Mouse (Mus musculus) left cerebral cortex, adult 2 months (tissue): ENCODE data around the gene Ccdc148. TPM values are rescaled to one million over a fixed set of nuclear protein-coding genes. Genes with fewer than 3 reads are reported as not detected.

ENCODE experiments used
- DNase-seq, 2 experiments: peaks; one replicate each; pipeline ENCODE4 v3.0.0; 2021 to 2022; ENCODE audit warnings: low spot score in 2 of 2, mixed read lengths in 1 of 2; ENCODE audit errors: extremely low spot score in 1 of 2
- H3K27ac ChIP-seq: fragments of 200-600 bp; 2 replicates; pipeline ENCODE4 v1.8.1; 2022
- H3K4me3 ChIP-seq: fragments of 200-600 bp; 2 replicates; pipeline ENCODE4 v1.8.1; 2022
- CTCF ChIP-seq: fragments of 200-600 bp; IDR thresholded peaks from 2 replicates; pipeline ENCODE4 v1.8.1; 2022; ENCODE audit warnings: antibody characterized with exemption, mild to moderate bottlenecking, moderate library complexity
- intact Hi-C: fragments of 180-260 bp; cut with DNase I; formaldehyde crosslinking; loops from one replicate; pipeline ENCODE4 v1.15.1; 2025
- total RNA-seq, 2 experiments: library from RNA; stranded (reverse); gene quantifications; 2 replicates each; pipeline ENCODE4 v1.2.3; 2021

Ccdc148 gene
- total RNA-seq, 2 experiments from 2014 or later = 12.6 to 14.2 TPM

DNA sequence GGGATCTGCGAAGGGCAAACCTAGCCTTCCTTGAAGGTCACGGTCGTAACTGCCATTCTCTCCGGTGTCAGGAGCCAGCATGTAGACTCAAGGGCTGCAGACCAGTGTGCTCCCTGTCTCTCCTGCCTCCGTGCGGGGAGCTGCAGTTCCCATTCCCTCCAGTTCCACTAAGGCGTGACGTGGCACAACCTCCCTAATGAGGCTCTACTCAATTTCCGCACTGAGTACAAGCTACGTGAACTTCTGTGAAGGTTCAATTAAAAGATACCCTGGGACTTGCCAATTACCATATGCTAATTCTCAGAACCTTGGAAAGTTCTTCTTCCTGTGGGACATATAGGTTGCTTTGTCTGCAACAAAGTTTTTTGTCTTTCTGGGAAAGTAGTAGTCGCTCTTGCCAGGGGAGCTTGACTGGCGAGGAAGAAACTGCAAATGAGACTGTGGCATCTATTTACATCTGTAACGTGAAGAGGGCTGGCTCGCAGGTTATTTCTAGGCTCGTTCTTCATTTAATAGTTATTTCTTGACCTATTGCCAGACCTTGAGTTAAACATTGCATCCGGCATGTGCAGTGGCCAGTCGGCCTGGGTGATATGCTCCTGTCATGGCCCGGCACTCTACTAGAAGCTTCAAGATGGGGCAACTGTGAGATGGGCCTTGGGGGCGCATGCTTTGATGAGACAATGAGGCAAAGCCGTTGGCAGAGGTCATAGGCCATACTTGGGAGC, 328.1 kb downstream of the Ccdc148 start:
- no peak for TF ChIP-seq CTCF
- no peak for DNase-seq
- Histone ChIP-seq H3K4me3 (no peak overlapping the region), H3K27ac (no peak overlapping the region)
- intact Hi-C loops = loop anchor here (5.0 kb wide), 2 partner anchors 325 to 605 kb away; no protein-coding TSS in a partner anchor

DNA sequence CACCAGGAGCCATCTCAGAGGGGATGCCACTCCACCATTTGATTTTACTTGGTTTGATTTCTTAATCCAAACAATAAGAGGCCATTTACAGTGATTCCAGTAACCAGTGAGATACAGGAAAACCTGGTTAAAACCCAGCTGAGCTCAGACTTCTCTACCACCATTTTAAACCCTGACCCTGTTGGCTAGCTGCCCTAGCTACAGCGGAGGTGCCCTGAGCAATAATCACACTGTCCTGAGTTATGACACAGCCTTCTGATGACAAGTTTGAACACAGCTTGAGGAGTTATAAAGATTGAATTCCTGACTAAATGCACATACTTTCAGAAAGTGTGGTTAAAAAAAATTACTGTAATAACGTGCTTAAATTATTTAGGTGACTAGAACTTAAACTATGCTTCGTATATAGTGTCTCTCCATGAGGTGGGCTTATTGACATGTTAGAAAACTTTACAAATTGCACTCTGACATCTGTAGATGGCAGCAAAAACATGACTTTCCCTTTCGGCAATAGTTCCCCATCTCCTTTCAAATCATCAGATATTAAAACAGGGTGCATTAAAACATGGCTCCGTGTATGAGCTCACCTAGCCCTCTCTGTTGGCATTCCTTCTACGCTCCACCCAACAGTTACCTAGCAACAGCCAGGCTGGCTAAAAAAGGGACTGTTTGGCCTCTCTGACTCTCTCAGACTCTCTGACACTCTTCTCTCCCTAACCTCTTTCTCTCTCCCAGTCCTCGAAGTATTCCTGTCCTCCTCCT, 330.3 kb downstream of the Ccdc148 start:
- DNase-seq = peak in 1 of 2 experiments; percentile 13
- intact Hi-C loops = loop anchor here (5.0 kb wide), 2 partner anchors 327 to 607 kb away; no protein-coding TSS in a partner anchor

DNA sequence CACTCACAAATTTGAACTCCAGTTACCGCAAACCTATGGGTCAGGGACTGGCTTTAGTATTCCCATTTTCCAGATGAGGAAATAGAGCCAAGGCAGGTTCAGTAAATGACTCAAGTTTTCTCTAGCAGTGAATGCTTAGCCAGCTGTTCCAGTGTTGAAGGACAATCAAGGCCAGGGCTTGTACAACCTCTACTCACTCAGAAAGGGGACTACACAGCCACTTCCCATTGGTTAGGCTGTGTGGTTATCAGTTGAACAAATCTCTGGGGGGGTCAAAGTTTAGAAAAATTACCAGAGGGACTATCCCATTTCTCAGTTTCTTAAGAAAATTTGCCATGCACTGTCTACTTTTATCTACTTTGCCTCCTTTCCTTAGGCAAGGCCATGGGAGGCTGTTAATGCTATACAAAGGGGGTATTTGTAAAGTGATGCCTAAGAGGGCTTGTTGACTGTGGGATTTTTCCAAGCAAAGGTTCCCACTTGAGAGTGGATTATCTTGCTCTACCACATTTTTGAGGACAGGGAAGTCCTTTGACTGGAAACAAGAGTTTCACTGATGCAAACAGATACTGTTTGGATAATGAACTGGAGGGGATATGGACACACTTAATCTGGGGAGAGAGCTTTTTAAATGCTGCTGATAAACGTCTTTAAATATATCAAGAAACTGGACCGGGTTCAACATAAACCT, 331.4 kb downstream of the Ccdc148 start:
- intact Hi-C loops = no loop called here
- DNase-seq = no peak
- H3K27ac ChIP-seq = no peak overlapping the region
- H3K4me3 ChIP-seq = no peak overlapping the region
- no peak for TF ChIP-seq CTCF

More for the DNA sequence above, 330.3 kb downstream of the Ccdc148 start:
- TF ChIP-seq CTCF = peak; percentile 55
- Histone ChIP-seq H3K27ac (no peak overlapping the region), H3K4me3 (no peak overlapping the region)

DNA sequence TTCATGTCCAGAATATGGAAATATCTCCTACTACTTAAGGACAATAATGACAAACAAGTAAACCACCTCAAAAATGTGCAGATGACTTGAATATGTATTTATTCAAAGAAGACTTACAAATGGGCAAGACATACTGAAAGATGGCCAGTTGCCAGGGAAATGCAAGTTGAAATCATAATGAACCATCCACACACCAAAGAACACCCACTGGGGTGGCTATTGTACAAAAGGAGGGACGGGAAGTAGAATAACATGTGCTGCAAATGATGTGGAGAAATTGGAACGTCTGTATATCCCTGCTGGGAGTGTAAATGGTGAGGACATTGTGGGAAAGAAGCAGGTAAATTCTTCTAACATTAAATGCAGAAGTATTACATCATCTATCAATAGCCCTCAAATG, 347.5 kb downstream of the Ccdc148 start:
- intact Hi-C loops = no loop called here
- Histone ChIP-seq H3K4me3 (no peak overlapping the region), H3K27ac (no peak overlapping the region)
- DNase-seq = no peak
- no peak for TF ChIP-seq CTCF

DNA sequence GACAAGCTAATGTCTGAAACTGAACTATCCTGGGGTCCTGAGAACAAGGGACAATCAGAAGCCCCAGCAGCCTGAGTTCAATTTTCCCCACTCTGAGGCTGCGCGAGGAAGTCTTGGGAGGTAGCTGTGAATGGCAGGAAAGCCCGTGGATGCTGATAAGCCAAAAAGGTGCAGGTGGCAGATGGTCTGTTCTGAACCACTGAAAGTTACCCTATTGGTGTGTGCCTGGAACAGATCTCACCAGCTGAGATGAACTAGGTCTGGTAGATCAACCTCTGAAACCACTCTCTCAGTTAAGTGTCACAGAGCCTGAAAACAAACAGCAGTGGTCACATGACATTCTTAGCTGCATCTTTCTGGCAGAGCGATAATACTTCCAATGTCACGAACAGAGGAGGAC, 360.9 kb downstream of the Ccdc148 start:
- no peak for TF ChIP-seq CTCF
- no peak overlapping the region for H3K27ac ChIP-seq

DNA sequence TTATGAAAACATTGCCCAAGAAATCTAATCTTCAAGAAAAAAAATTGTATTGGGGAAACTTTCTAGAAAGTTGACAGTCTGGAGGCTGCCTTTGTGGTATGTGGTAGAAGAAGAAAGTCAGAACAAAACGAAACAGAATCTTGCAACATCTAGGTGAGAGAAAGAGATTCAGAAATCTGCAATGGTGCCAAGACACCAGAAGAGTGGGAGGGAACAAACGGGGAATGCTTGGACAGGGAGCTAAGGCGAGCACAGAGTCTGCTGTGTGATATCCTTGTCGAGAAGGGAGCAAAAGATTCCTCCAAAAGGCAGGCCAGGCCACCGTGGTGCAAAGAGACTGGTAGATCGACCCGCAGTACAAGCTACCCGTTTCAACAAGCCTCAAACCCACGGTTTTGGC, 361.4 kb downstream of the Ccdc148 start:
- no peak for DNase-seq
- no peak overlapping the region for H3K27ac ChIP-seq
- H3K4me3 ChIP-seq = no peak overlapping the region
- intact Hi-C loops = no loop called here
- TF ChIP-seq CTCF = no peak

More for the DNA sequence above, 360.9 kb downstream of the Ccdc148 start:
- DNase-seq = no peak
- intact Hi-C loops = no loop called here
- no peak overlapping the region for H3K4me3 ChIP-seq

DNA sequence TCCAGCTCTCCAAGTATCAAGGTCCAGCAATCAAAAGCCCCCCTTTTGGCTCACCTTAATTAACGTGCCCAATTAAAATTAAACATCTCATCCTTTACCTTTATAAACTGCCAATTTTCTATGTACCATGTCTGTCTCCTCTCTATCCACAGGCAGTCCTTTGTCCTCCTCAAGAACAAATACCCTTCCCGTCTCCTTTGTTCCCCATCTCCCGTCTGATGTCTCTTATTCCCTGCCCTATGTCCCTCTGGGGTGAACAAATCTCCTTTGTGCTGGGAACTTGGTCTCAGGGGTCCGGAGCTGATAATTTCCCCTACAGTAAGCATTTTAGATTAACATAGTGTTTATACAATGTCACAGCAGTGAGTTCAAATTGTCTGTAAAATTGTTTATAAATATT, 363.0 kb downstream of the Ccdc148 start:
- no peak for TF ChIP-seq CTCF
- no peak overlapping the region for H3K4me3 ChIP-seq
- DNase-seq = no peak
- intact Hi-C loops = no loop called here
- H3K27ac ChIP-seq = no peak overlapping the region

DNA sequence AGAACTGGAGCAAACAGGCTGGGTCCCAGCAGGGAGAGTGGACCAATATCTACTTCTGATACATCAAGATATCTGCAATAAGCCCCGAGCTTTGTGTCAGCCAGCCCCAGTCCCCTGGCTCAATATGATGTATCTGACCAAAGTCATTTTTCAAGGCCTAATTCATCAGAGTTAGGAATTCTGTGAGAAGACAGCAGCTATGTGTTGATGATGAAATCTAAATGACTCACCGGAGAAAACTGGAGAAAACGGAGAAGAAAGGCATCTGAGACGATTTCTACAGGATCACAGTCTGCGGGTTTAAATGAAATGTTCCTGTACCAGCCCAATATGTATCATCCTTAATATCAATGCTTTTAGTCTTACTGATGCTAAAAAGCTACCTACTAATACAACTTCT, 365.1 kb downstream of the Ccdc148 start:
- TF ChIP-seq CTCF = no peak
- DNase-seq = no peak
- Histone ChIP-seq H3K27ac (no peak overlapping the region), H3K4me3 (no peak overlapping the region)
- intact Hi-C loops = no loop called here

DNA sequence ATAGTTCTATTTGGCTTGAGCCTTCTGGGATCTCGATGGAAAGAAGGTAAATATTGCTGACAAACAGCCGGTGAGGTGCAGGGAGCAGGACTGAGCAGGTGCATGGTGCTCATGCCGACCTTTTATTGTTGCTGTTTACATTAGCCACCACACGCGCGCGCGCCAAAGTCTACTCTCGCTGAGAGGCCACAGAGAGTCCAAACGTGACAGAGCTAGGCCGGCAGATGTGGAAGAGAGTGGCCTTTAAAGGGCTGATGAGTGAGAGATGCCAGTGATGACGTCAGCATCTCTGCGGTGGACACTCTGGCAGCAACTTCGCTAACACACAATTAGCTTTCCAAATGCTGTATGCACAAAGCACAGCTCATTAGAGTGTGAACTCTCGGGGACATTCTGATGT, 366.0 kb downstream of the Ccdc148 start:
- TF ChIP-seq CTCF = no peak
- intact Hi-C loops = no loop called here
- no peak overlapping the region for H3K27ac ChIP-seq
- no peak for DNase-seq
- H3K4me3 ChIP-seq = no peak overlapping the region

DNA sequence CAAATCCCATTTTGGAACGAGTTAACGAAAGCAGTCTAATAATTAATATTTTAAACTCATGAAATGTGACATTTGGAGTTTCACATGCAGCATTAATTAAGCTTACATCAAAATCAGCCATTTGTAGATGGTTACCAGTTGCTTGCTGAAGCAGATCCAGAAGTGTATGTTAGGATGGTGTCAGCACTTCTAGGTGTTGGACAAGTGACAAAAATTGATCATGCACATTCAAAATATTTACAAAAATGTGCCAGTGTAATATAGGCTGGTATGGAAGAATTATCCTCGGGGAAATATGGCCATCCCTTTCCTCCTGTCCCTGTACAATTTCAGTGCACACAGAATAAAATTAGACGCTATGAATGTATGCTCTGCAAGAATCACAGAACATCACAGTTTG, 370.1 kb downstream of the Ccdc148 start:
- Histone ChIP-seq H3K27ac (no peak overlapping the region), H3K4me3 (no peak overlapping the region)
- intact Hi-C loops = no loop called here
- TF ChIP-seq CTCF = no peak
- no peak for DNase-seq

DNA sequence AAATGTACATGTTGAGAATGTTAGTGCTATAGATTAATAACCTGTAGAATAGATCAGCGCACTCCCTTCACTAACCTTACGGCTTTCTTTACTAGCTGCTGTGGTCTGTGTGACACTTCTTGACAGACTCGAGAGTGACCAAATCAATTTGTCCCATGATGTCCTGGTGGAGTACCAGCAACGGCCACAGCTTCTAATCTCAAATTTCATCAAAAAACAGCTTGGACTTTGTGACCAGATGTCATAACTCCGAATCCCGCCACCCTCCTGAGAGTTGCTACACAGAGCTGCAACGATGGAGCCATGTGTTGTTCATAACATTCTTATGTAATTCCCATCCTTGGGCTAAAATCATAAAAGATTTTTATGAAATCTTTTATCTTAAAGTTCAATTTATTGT, 370.5 kb downstream of the Ccdc148 start:
- TF ChIP-seq CTCF = no peak
- intact Hi-C loops = no loop called here
- no peak for DNase-seq
- Histone ChIP-seq H3K27ac (no peak overlapping the region), H3K4me3 (no peak overlapping the region)

DNA sequence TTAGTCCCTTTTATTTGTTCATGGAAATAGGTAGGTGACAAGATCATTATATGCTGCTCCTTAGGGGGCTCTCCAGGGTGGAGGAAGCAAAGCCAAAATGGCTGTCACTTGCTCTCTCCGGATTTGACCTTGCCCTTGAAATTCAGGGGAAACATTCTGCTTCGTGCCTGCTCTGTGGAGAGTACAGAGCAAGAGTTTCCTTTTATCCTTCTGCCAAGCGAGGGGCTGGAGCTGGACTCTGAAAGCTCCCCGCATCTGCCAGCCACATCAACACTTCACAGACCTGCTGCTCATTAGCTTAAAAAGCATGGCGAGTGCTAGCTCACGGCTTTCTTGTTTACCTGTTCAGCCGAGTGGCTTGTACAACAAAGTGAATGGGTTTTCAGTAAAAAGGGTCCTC, 373.1 kb downstream of the Ccdc148 start:
- Histone ChIP-seq H3K27ac (no peak overlapping the region), H3K4me3 (no peak overlapping the region)
- no peak for TF ChIP-seq CTCF
- intact Hi-C loops = no loop called here
- DNase-seq = no peak
